Mouse (Mus musculus): ENCODE measurements around the gene Phldb1.

The Phldb1 gene

DNA sequence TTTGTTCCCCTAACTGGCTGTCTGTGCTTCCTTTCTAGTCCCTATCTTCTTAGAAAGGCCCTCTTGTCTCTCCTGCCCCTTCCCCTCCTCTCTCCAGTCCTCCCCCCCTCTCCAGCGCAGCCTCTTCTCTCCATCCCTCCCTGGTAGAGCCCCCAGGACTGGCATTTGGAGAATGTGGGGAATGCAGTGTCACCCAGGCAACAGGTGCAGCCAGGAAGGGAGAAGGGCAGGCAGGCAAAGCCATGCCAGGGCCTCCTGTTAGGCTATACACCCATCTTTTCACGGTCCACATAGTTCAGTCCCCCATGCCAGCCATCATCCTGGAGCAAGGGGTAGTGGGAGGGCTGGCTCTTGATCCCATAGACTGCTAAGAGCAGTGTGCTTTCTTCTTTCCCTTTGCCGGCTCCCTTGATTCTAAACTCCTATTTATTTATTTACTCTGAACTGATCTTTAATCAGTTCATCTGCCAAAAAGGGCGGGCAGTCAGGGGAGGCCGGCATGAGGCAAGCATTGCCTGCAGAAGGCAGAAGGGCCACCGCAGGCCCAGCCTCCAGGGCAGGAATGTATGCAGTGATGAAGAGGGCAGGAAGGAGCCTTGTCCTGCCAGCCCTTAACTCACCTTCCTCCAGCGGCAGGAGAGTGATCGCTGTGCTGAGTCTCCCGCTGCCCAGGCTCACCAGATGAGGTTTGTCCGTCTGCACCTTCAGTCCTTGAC is 8.4 kb downstream of the Phldb1 start:
- in situ Hi-C loops (cut with MboI, MseI) = no loop called here

GRCm38 (mm10) chr9:44724665-44725064 is 10.3 kb downstream of the Phldb1 start:
- in situ Hi-C loops (cut with MboI, MseI) = no loop called here

DNA sequence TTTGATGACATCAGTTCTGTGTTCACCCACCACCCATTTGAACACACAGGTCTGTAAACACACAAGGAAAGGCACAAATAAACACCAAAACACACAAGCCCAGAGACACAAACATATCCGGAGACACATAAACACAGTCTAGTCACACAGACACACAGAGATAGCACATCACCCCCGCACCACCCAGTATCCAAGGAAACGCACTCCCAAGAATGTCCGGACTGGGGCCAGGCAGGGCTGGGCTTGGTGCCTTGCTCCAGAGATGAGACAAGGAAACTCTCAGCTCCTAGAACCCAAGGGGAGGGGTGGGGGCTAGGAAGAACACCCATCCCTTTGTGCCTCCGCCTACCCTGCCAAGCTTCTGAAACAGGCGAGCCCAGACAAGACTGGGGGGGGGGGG is 10.8 kb downstream of the Phldb1 start:
- in situ Hi-C loops (cut with MboI, MseI) = no loop called here

DNA sequence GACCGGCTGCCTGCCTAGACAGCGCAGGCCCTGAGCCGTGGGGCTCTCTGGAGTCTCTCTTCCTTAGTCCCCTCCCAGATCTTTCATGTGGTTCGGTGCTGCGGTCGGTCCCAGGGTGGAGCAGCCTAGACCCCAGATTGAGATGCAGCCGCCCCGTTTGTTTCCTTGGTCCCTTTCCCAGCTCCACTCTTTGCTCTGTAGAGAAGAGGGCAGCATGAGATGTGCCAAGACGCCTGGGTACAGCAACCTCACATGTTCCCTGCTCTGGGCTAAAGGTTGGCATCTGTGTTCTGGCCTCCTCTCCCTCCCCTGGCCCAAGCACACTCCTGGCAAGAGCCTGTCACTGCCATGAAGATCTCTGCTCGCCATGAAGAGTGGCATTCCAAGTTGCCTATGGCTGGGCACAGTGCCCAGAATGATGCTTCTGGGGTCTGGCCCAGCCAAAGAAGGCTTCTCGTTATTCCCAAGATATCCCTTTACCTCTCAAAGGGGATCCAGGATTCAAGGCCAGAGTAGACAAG is 11.4 kb downstream of the Phldb1 start:
- in situ Hi-C loops (cut with MboI, MseI) = no loop called here

DNA sequence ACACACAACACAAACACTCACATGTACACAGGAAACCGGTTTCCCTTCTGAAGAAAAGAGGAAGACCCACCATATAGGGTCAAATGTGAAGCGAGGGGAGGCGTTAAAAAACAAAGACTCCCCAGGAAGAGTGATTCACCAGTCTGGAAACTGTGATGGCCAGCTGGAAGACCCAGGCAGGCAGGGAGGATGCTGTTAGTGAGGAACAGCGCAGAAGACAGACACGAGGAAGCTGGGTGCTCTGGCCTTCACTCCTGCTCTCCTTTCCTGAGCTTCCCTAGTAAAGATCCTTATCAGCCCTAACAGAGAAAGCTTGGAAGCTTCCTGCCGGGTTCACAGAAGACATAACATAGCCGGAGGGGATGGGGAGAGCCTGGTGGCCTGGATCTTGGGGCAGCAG is 12.0 kb downstream of the Phldb1 start:
- in situ Hi-C loops (cut with MboI, MseI) = no loop called here

DNA sequence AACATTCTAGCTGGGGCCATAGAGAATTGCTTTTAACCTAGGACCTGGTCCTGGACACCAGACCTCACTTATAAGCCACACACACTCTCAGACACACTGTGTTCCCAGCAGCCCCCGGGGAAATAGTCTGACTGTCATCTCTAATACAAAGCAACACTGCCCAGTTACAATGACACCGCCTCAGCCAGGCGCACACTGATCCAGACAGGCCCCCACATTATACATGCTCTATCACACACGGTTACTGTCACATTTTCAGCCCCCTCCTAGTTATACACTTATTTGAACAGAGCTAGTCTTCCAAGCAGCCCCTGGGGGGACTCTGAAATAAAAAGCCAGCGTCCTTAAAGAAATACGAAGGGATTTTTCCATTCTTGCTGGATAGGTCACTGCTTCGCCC is 12.4 kb downstream of the Phldb1 start:
- in situ Hi-C loops (cut with MboI, MseI) = no loop called here

DNA sequence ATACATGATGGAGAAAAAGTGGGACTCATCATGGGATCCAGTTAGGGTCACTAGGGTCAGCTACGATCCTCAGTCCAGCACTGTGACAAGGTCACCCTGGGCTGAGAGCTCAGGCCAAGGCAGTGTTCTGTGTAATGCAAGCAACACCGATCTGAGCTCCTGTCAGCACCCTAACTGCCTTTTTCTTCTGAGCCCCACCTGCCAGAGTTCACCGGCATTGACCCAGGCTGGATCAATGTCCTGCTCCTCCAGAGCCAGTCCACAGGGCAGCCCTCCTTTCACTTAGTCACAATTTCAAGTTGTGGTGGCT is 13.2 kb downstream of the Phldb1 start:
- in situ Hi-C loops (cut with MboI, MseI) = no loop called here

DNA sequence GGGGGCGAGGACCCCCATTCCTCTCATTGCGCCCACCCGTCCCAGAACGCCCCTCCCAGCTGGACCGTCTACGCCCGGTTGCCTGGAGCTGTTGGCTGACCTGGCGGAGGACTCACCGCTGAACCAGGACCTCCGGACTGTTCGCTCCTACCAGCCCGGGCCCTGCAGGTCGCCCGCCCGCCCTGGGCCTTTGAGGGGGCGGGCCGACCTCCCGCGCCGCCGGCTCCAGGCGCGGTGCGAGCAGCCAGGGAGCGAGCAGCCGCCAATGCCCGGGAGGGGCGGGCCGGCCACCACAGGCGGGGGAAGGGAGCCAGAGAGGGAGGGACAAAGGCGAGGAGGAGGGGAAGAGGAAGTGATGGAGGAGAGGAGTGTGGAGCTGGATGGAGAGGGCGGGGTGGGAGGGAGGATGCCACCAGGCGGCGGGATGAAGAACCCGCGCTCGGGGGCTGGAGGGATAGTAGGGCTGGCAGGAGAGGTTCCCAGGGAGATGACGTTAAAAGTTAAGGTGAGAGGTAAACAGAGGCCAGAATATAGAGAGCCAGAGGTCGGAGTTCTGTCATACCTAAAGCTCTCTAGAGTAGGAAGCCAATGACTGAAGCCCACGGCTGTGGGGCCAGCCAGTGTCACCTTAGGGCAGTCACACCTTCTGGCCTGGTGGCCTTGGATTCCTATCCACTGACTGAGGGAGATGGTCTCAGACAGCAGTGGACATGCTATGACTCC is 13.7 kb downstream of the Phldb1 start:
- in situ Hi-C loops (cut with MboI, MseI) = no loop called here

GRCm38 (mm10) chr9:44720358-44721153 is 14.4 kb downstream of the Phldb1 start:
- in situ Hi-C loops (cut with MboI, MseI) = no loop called here

DNA sequence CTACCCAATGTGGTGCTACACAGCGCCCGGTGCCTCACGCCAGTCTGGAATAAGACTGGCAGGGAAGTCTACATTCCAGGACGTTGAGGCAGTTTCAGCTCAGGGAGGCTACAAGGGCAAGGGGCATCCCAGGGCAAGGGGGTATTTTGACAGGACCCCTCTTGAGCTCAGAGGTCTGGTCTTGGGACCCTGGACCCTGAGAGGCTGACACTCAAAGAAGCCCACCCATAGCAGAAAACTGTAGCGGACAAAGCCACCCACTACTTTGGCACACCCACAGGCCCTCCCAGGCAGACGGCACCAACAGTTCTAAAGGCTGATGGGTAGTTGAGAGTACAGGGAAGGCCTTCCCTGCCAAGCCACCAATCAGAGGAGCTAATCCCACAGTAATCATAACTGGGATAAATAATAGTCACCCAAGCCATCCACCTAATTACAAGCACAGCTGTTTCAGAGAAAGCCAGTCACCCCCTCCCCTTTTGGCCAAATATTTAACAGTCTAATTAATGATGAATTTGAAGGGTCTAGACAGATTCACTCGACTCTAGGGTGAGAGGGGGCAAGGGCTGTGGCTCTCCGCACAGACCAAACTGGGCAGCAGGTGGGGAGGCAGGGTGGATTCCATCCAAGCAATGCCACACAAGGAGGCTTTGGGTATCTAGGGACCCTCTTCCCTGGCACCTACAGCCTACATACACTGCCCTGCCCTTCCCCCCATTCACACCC is 15.2 kb downstream of the Phldb1 start:
- in situ Hi-C loops (cut with MboI, MseI) = loop anchor here in 1 of 2 experiments (10.0 kb wide), 1 partner anchor 425 kb away; no protein-coding TSS in a partner anchor

GRCm38 (mm10) chr9:44718937-44719631 is 15.9 kb downstream of the Phldb1 start:
- in situ Hi-C loops (cut with MboI, MseI) = loop anchor here in 1 of 2 experiments (10.0 kb wide), 1 partner anchor 426 kb away; no protein-coding TSS in a partner anchor

DNA sequence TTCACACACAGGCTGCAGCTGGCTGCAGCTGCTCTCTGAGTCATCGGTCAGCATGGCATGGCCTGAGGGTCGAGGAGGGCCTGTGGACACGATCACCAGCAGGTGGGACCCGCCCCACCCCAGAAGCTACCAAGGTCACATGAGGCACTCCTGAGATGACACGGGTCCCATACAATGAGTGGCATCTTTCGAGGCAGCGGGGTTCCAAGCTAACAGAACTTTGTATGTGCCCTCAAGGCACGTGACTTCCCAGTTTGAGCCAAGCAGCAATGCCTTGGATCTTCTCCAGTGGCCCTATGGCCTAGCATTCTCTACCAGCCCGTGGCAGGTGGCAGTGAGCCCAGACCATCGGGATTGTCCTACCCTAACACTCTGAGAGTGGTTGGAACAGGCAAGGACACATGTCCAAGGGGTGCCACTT is 17.2 kb downstream of the Phldb1 start:
- in situ Hi-C loops (cut with MboI, MseI) = loop anchor here in 1 of 2 experiments (10.0 kb wide), 1 partner anchor 427 kb away; no protein-coding TSS in a partner anchor

GRCm38 (mm10) chr9:44716997-44717821 is 17.8 kb downstream of the Phldb1 start:
- in situ Hi-C loops (cut with MboI, MseI) = loop anchor here in 1 of 2 experiments (10.0 kb wide), 1 partner anchor 428 kb away; no protein-coding TSS in a partner anchor

DNA sequence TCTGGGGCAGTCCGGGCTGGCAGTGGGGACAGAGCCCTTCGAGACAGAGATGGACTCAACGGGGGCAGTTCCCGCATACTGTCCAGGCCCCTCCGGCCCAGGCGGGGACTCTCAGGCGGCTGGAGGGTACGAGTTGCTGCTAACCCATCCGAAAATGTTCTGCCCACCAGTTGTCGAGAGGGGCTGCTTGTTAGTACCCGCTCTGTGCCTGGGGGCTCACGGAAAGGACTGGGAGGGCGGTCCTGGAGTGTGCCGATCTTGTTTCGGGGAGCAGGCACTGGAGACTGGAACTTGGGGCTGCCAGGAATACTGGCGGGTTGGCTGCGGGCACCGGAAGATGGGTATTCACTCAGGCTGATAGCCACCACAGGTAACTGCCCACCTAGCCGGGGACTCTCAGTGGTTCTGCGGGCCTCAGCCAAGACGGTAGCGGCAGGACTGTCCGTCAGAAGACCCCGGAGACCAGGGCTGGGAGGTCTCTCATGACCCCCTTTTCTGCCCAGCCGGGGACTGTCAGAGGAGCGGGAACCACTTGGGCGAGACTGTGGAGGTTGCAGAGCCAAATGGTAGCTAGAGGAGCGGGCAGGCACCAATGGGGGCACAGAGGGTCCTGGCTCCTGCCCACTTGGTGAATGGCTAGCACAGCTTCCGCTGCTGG is 19.2 kb downstream of the Phldb1 start:
- in situ Hi-C loops (cut with MboI, MseI) = loop anchor here in 1 of 2 experiments (10.0 kb wide), 1 partner anchor 429 kb away; no protein-coding TSS in a partner anchor

GRCm38 (mm10) chr9:44715109-44715508 is 19.9 kb downstream of the Phldb1 start:
- in situ Hi-C loops (cut with MboI, MseI) = loop anchor here in 1 of 2 experiments (10.0 kb wide), 1 partner anchor 430 kb away; no protein-coding TSS in a partner anchor

GRCm38 (mm10) chr9:44713574-44713973 is 21.4 kb downstream of the Phldb1 start:
- in situ Hi-C loops (cut with MboI, MseI) = loop anchor here in 1 of 2 experiments (10.0 kb wide), 1 partner anchor 431 kb away; no protein-coding TSS in a partner anchor

- in situ Hi-C loops (cut with MboI, MseI) = loop anchor here in 1 of 2 experiments (10.0 kb wide), 1 partner anchor 432 kb away; no protein-coding TSS in a partner anchor
Observed at GRCm38 (mm10) chr9:44713080-44713479, 21.9 kb downstream of the Phldb1 start.

DNA sequence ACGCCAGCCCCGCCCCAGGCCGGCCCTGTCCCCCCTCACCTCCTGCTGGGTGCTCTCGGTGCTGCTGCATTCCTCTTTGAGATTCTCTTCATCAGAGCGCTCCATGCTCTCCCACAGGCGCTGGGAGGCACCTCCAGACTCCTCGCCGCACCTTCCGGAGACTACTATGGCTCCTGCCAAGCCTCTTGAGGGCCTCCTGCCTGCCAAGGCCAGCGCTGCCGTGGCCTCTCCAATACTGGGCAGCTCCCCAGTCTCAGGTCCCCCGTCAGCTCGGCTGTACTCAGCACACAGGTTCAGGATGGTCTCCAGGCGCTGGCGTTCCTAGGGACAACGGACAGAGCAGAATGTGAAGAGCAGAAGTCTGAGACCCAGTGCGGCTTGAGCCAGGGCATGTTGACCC is 23.4 kb downstream of the Phldb1 start:
- in situ Hi-C loops (cut with MboI, MseI) = loop anchor here in 1 of 2 experiments (10.0 kb wide), 1 partner anchor 433 kb away; no protein-coding TSS in a partner anchor

DNA sequence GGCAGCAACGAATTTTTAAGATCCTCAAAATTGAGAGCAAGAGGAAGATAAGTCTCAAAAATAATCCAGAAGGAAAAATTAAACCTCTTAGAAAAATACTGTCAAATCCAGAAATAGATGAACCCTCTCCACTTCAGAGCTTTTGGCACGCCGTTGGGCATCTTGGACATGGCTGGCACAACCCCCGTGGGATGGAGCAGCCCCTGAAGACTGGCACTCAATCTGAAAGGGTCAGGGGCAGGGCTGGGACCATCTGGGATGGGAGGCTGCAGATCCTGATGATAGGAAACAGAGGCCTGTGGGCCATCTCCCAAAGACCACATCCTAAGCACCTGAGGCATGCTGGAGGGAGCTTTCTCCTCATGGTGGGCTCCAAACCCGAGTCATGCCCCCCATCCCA is 24.8 kb downstream of the Phldb1 start:
- in situ Hi-C loops (cut with MboI, MseI) = loop anchor here in 1 of 2 experiments (10.0 kb wide), 1 partner anchor 435 kb away; no protein-coding TSS in a partner anchor

Measured in T-helper 17 cell (primary cell).